Mouse (Mus musculus): ENCODE results near the gene Eml4.

- TF ChIP-seq POLR2A (IDR thresholded peaks at IDR 0.05; ENCODE audit: control insufficient read depth, low read depth, low read length) (no peak), CTCF (IDR thresholded peaks at IDR 0.05; ENCODE audit: control insufficient read depth, insufficient read depth, insufficient replicate concordance, low read depth, low read length) (no peak)
Measured at GRCm38 (mm10) chr17:83323410-83324268, 27.1 kb upstream of the Eml4 start.

Data from testis, adult 2 months (tissue).